Mouse (Mus musculus): Measurements from ENCODE around the gene Mapk1. TPM values are rescaled to one million over a fixed set of nuclear protein-coding genes. Genes with fewer than 3 reads are reported as not detected.
A peak's percentile ranks its signal among the peaks of the same experiment; 100 is the strongest.

The Mapk1 gene
- total and polyA plus RNA-seq, 2 experiments from 2014 or later: 179 to 210 TPM

DNA sequence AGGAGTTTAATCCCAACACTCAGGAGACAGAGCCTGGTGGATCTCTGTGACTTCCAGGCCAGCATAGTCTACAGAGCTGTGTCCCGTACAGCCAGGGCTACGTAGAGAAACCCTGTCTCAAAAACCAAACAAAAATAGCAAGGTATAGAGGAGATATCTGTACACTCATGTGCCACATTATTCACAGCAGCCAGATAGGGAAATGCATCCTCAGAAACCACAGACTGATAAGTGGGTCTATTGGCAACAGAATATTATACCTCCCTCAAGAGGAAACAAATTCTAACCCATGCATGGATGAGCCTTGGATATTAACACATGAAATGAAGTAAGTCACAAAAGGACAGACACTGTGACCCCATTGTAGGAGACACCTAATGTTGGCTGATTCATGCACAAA lies 84.4 kb downstream of the Mapk1 start:
- no peak for TF ChIP-seq CTCF (IDR thresholded peaks at IDR 0.05)
- H3K27me3 ChIP-seq (ENCODE audit: insufficient read depth, low read length): no peaks in the 10 kb centered on the region
- WGBS: 93% methylated on average over 2 of the region's 2 CpGs
- no peak overlapping the region for H3K4me3 ChIP-seq (ENCODE audit: low read depth, low read length)
- H3K27ac ChIP-seq (ENCODE audit: low read depth, low read length): no peak overlapping the region
- no peaks in the 10 kb centered on the region for H3K4me1 ChIP-seq (ENCODE audit: insufficient read depth, low read length)
- ATAC-seq (ENCODE audit: low FRiP score) (no peak), DNase-seq (ENCODE audit: low spot score) (no peak)
- H3K4me2 ChIP-seq (ENCODE audit: low read depth, low read length, poor library complexity, severe bottlenecking): no peak overlapping the region
- no peak overlapping the region for H3K9ac ChIP-seq (replicated peaks; ENCODE audit: low read length, poor library complexity, severe bottlenecking)
- H3K9me3 ChIP-seq (ENCODE audit: low read length): no peaks in the 10 kb centered on the region
- no peaks in the 10 kb centered on the region for H3K36me3 ChIP-seq (ENCODE audit: insufficient read depth, low read length)

DNA sequence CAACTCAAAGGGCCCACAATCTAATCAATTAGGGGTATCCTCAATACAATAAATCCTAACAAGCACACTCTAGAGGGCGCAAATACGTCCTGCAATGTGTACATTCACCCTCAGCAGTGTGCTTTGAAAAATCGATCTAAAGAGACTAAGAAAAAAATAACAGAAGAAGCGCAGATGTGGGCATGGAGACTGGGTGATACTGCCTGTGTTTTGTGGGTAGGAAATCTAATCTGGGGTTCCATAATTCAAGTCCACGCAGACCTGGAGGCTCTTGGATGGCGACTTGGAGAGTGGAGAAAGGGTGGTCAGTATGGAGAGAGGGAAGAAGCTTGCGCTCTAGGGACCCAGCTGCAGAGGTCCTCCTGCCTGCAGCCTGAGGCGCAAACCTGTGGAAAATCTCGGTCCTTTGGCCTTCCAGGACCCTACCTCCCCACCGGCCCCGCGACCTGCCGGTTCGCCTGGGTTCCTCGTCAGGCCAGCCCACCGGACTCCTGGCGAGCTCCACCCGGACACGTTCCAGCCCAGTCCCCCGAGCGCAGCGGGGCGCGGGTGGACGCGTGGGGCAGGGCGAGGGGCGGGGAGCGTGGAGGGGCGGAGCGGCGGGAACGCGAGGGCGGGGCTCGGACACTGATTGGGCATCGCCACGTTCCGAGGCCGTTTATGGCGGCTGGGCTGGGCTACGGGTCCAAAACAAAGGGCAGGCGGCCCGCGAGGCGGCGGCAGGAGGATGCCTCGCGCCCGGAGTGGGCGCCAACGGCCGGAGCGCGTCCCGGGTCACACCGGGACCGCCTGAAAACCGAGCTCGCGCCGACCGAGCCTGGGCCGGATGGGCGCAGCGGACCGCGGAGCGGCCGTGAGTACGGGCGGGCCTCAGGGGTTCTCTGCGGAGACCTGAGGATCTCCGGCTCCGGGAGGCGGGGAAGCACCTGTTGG lies 86.6 kb downstream of the Mapk1 start, which contains the start of gene Ypel1:
TSS of gene Ypel1 (plus strand) at position 186 of the 933 bp plus-strand sequence.
- Histone ChIP-seq H3K27ac (ENCODE audit: low read depth, low read length) (peak within 1 kb of the TSS; percentile 88), H3K9ac (replicated peaks; ENCODE audit: low read length, poor library complexity, severe bottlenecking) (peak within 1 kb of the TSS; percentile 85), H3K4me3 (ENCODE audit: low read depth, low read length) (peak within 1 kb of the TSS; percentile 89), H3K4me2 (ENCODE audit: low read depth, low read length, poor library complexity, severe bottlenecking) (peak within 1 kb of the TSS; percentile 77), H3K9me3 (ENCODE audit: low read length) (no peaks in the 10 kb centered on the region), H3K27me3 (ENCODE audit: insufficient read depth, low read length) (no peaks in the 10 kb centered on the region), H3K4me1 (ENCODE audit: insufficient read depth, low read length) (no peaks in the 10 kb centered on the region), H3K36me3 (ENCODE audit: insufficient read depth, low read length) (peaks cover 2% of the 10 kb centered on the region; the same call in 1 of the 2 replicates)
- peak; percentile 88 for DNase-seq (ENCODE audit: low spot score)
- peak; percentile 92 for ATAC-seq (ENCODE audit: low FRiP score)
- under 1% methylated on average over 64 of the region's 76 CpGs for WGBS
- TF ChIP-seq CTCF (IDR thresholded peaks at IDR 0.05): peak; percentile 73

GRCm38 (mm10) chr16:17070716-17071115 lies 87.5 kb downstream of the Mapk1 start:
- no peak for DNase-seq (ENCODE audit: low spot score)
- H3K36me3 ChIP-seq (ENCODE audit: insufficient read depth, low read length): peaks cover 11% of the 10 kb centered on the region; the same call in 1 of the 2 replicates
- no peaks in the 10 kb centered on the region for H3K27me3 ChIP-seq (ENCODE audit: insufficient read depth, low read length)
- H3K4me2 ChIP-seq (ENCODE audit: low read depth, low read length, poor library complexity, severe bottlenecking): peak overlapping the region; percentile 77
- H3K4me1 ChIP-seq (ENCODE audit: insufficient read depth, low read length): no peaks in the 10 kb centered on the region
- peak overlapping the region; percentile 85; the same call in 1 of the 2 replicates for H3K9ac ChIP-seq (replicated peaks; ENCODE audit: low read length, poor library complexity, severe bottlenecking)
- peak overlapping the region; percentile 89 for H3K4me3 ChIP-seq (ENCODE audit: low read depth, low read length)
- no peak overlapping the region for H3K27ac ChIP-seq (ENCODE audit: low read depth, low read length)
- ATAC-seq (ENCODE audit: low FRiP score): no peak
- TF ChIP-seq CTCF (IDR thresholded peaks at IDR 0.05): no peak
- WGBS: 30% methylated on average over 6 of the region's 6 CpGs
- no peaks in the 10 kb centered on the region for H3K9me3 ChIP-seq (ENCODE audit: low read length)

DNA sequence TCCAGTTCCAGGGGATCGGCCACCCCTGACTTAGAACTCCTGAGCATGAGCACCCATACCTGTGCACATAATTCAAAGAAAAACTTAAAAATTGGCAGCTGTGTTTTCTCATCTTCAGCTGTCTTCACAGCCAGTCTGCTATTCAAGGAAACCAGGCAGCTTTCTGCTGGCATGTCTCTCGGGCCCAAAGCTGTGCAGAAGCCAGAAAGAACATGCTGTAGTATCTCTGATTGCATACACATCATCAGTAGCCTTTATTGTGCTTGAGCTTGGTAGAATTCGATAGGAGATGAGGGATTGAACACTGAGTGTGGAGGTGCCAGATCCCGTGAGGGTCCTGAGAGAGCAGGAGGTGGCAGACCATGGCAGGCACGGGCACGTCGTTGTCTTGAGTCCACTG lies 89.8 kb downstream of the Mapk1 start:
- Histone ChIP-seq H3K27me3 (ENCODE audit: insufficient read depth, low read length) (no peaks in the 10 kb centered on the region), H3K27ac (ENCODE audit: low read depth, low read length) (no peak overlapping the region), H3K4me3 (ENCODE audit: low read depth, low read length) (no peak overlapping the region), H3K36me3 (ENCODE audit: insufficient read depth, low read length) (peaks cover 12% of the 10 kb centered on the region; the same call in 1 of the 2 replicates), H3K9me3 (ENCODE audit: low read length) (no peaks in the 10 kb centered on the region), H3K4me2 (ENCODE audit: low read depth, low read length, poor library complexity, severe bottlenecking) (no peak overlapping the region), H3K9ac (replicated peaks; ENCODE audit: low read length, poor library complexity, severe bottlenecking) (no peak overlapping the region), H3K4me1 (ENCODE audit: insufficient read depth, low read length) (no peaks in the 10 kb centered on the region)
- ATAC-seq (ENCODE audit: low FRiP score): no peak
- TF ChIP-seq CTCF (IDR thresholded peaks at IDR 0.05): no peak
- WGBS: 92% methylated on average over 7 of the region's 7 CpGs
- DNase-seq (ENCODE audit: low spot score): no peak

DNA sequence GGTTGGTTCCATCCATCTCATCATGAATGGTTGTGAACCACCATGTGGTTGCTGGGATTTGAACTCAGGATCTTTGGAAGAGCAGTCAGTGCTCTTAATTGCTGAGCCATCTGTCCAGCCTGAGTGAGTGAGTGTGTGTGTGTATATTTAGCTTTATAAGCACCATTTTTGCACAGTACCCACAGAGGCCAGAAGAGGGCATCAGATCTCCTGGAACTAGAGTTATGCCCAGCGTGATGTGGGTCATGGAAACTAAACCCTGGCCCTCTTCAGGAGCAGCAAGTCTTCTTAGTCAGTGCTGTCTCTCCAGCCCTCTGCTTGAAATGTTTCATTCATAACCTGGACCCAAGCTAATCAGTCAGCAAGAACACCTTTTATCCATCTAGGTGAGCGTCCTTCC lies 93.1 kb downstream of the Mapk1 start:
- peak; percentile 34; the same call in 1 of the 2 replicates for TF ChIP-seq CTCF (IDR thresholded peaks at IDR 0.05)
- Histone ChIP-seq H3K27me3 (ENCODE audit: insufficient read depth, low read length) (no peaks in the 10 kb centered on the region), H3K9me3 (ENCODE audit: low read length) (no peaks in the 10 kb centered on the region), H3K4me1 (ENCODE audit: insufficient read depth, low read length) (no peaks in the 10 kb centered on the region), H3K4me3 (ENCODE audit: low read depth, low read length) (no peak overlapping the region), H3K27ac (ENCODE audit: low read depth, low read length) (no peak overlapping the region), H3K9ac (replicated peaks; ENCODE audit: low read length, poor library complexity, severe bottlenecking) (no peak overlapping the region), H3K36me3 (ENCODE audit: insufficient read depth, low read length) (peaks cover 14% of the 10 kb centered on the region), H3K4me2 (ENCODE audit: low read depth, low read length, poor library complexity, severe bottlenecking) (no peak overlapping the region)
- ATAC-seq (ENCODE audit: low FRiP score) (no peak), DNase-seq (ENCODE audit: low spot score) (no peak)
- WGBS: 95% methylated on average over 2 of the region's 2 CpGs

DNA sequence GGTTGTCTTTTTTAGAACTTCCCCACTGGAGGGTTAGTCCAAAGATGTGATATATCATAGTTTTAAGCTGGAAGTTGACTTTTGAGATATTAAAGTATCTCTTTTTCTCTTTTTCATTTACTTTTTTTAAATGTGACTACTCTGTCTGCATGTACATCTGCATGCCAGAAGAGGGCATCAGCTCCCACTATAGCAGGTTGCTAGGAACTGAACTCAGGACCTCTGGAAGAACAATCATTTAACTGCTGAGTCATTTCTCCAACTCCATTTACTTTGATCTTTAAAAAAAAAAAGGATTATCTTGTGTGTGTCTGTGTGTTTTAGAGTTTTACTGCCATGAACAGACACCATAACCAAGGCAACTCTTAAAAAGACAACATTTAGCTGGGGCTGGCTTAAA lies 93.7 kb downstream of the Mapk1 start:
- no peak overlapping the region for H3K27ac ChIP-seq (ENCODE audit: low read depth, low read length)
- TF ChIP-seq CTCF (IDR thresholded peaks at IDR 0.05): 0 out of 2 replicates have a peak, but pooled peaks have one; percentile 24
- ATAC-seq (ENCODE audit: low FRiP score): no peak
- H3K36me3 ChIP-seq (ENCODE audit: insufficient read depth, low read length): peaks cover 19% of the 10 kb centered on the region
- H3K27me3 ChIP-seq (ENCODE audit: insufficient read depth, low read length): no peaks in the 10 kb centered on the region
- H3K4me3 ChIP-seq (ENCODE audit: low read depth, low read length): no peak overlapping the region
- H3K9ac ChIP-seq (replicated peaks; ENCODE audit: low read length, poor library complexity, severe bottlenecking): no peak overlapping the region
- H3K4me2 ChIP-seq (ENCODE audit: low read depth, low read length, poor library complexity, severe bottlenecking): no peak overlapping the region
- H3K4me1 ChIP-seq (ENCODE audit: insufficient read depth, low read length): no peaks in the 10 kb centered on the region
- no peaks in the 10 kb centered on the region for H3K9me3 ChIP-seq (ENCODE audit: low read length)
- no peak for DNase-seq (ENCODE audit: low spot score)

Measured in midbrain, postnatal 0 days (tissue).